Mouse (Mus musculus) heart, adult 2 months (tissue): Measurements from ENCODE around the gene Cd44. TPM values are rescaled to one million over a fixed set of nuclear protein-coding genes. Genes with fewer than 3 reads are reported as not detected.

Experiments
- DNase-seq, 2 experiments: peaks; one replicate each; pipeline ENCODE4 v3.0.0; 2021
- H3K27ac ChIP-seq: fragments of 200-600 bp; 2 replicates; pipeline ENCODE4 v1.8.1; 2022
- H3K27me3 ChIP-seq: fragments of 200-500 bp; 2 replicates; pipeline ENCODE4 v1.6.1; 2012; ENCODE audit warnings: mild to moderate bottlenecking, low read length, inconsistent platforms, mixed read lengths; ENCODE audit not compliant: control insufficient read depth, insufficient read depth
- H3K36me3 ChIP-seq: fragments of 200-500 bp; 2 replicates; pipeline ENCODE4 v1.6.1; 2012; ENCODE audit warnings: low read length, inconsistent platforms; ENCODE audit not compliant: control insufficient read depth, insufficient read depth
- H3K4me1 ChIP-seq: fragments of 200-500 bp; 2 replicates; pipeline ENCODE4 v1.6.1; 2011; ENCODE audit warnings: low read length; ENCODE audit not compliant: control insufficient read depth, insufficient read depth
- H3K4me3 ChIP-seq: fragments of 200-600 bp; 2 replicates; pipeline ENCODE4 v1.8.1; 2022
- H3K79me2 ChIP-seq: fragments of 200-500 bp; replicated peaks from 2 replicates; pipeline ENCODE4 v1.6.1; 2012; ENCODE audit warnings: mild to moderate bottlenecking, inconsistent platforms, low read length, moderate library complexity, mixed read lengths; ENCODE audit not compliant: control insufficient read depth, insufficient read depth
- H3K9ac ChIP-seq: fragments of 200-500 bp; 2 replicates; pipeline ENCODE4 v1.6.1; 2012; ENCODE audit warnings: low read depth, mild to moderate bottlenecking, control low read depth, inconsistent platforms, low read length, mixed read lengths
- CTCF ChIP-seq: fragments of 200-600 bp; IDR thresholded peaks from 2 replicates; pipeline ENCODE4 v1.8.1; 2022; ENCODE audit warnings: antibody characterized with exemption, mild to moderate bottlenecking, moderate library complexity
- EP300 ChIP-seq: fragments of 200-500 bp; IDR thresholded peaks from 2 replicates; pipeline ENCODE4 v1.6.1; 2011; ENCODE audit warnings: low read depth, low read length, control low read depth; ENCODE audit not compliant: insufficient read depth
- POLR2A ChIP-seq: fragments of 200-500 bp; IDR thresholded peaks from 2 replicates; pipeline ENCODE4 v1.6.1; 2011; ENCODE audit warnings: mild to moderate bottlenecking, low read depth, low read length, control low read depth; ENCODE audit not compliant: insufficient read depth
- WGBS: fragments of 180-500 bp; shearing (Covaris S2); methylation state at CpG from one replicate; pipeline ENCODE4 v1.1.7; 2018; 5-methylcytosine and 5-hydroxymethylcytosine counted together
- intact Hi-C: fragments of 180-260 bp; cut with DNase I; formaldehyde crosslinking; loops from one replicate; pipeline ENCODE4 v1.15.1; 2025
- polyA plus RNA-seq: library from polyadenylated mRNA; depleted of rRNA; stranded (reverse); fragments of >200 nt; gene quantifications from 2 replicates; pipeline ENCODE4 v1.2.3, GENCODE M21; 2012
- total RNA-seq, 2 experiments: library from RNA; stranded (reverse); gene quantifications; 2 replicates each; pipeline ENCODE4 v1.2.3; 2021

Cd44 gene
- total and polyA plus RNA-seq, 3 experiments = 8.4 to 10.8 (median 9.1) TPM

- Histone ChIP-seq H3K4me3 (no peak overlapping the region), H3K27ac (no peak overlapping the region), H3K36me3 (no peaks in the 10 kb centered on the region), H3K4me1 (no peaks in the 10 kb centered on the region), H3K79me2 (no peaks in the 10 kb centered on the region), H3K27me3 (no peaks in the 10 kb centered on the region), H3K9ac (no peak overlapping the region)
- 87% methylated on average over 6 of the region's 6 CpGs for WGBS
- TF ChIP-seq POLR2A (no peak), CTCF (no peak), EP300 (no peak)
- intact Hi-C loops = no loop called here
- no peak for DNase-seq
Measured at GRCm38 (mm10) chr2:102792804-102793203, 108.7 kb downstream of the Cd44 start.

- no peak for DNase-seq
- Histone ChIP-seq H3K36me3 (no peaks in the 10 kb centered on the region), H3K4me3 (no peak overlapping the region), H3K27ac (no peak overlapping the region), H3K4me1 (no peaks in the 10 kb centered on the region), H3K27me3 (no peaks in the 10 kb centered on the region), H3K79me2 (no peaks in the 10 kb centered on the region), H3K9ac (no peak overlapping the region)
- WGBS = 72% methylated on average over 2 of the region's 2 CpGs
- no peak for TF ChIP-seq CTCF
- TF ChIP-seq POLR2A = no peak
- TF ChIP-seq EP300 = no peak
- intact Hi-C loops = no loop called here
Measured at GRCm38 (mm10) chr2:102791641-102792040, 109.8 kb downstream of the Cd44 start.

GRCm38 (mm10) chr2:102785696-102786095 is 115.8 kb downstream of the Cd44 start:
- H3K36me3 ChIP-seq = no peaks in the 10 kb centered on the region
- no peaks in the 10 kb centered on the region for H3K4me1 ChIP-seq
- no peak overlapping the region for H3K4me3 ChIP-seq
- TF ChIP-seq POLR2A = no peak
- no peak for TF ChIP-seq CTCF
- no peak for TF ChIP-seq EP300
- intact Hi-C loops = no loop called here
- no peaks in the 10 kb centered on the region for H3K79me2 ChIP-seq
- WGBS = 51% methylated on average over 4 of the region's 4 CpGs
- H3K9ac ChIP-seq = no peak overlapping the region
- DNase-seq = no peak
- no peak overlapping the region for H3K27ac ChIP-seq
- no peaks in the 10 kb centered on the region for H3K27me3 ChIP-seq

- 79% methylated on average over 7 of the region's 7 CpGs for WGBS
- Histone ChIP-seq H3K79me2 (no peaks in the 10 kb centered on the region), H3K36me3 (no peaks in the 10 kb centered on the region), H3K4me1 (no peaks in the 10 kb centered on the region), H3K27me3 (no peaks in the 10 kb centered on the region), H3K9ac (no peak overlapping the region), H3K27ac (no peak overlapping the region), H3K4me3 (no peak overlapping the region)
- DNase-seq = no peak
- TF ChIP-seq POLR2A = no peak
- TF ChIP-seq CTCF = no peak
- TF ChIP-seq EP300 = no peak
- intact Hi-C loops = no loop called here
Measured at GRCm38 (mm10) chr2:102782751-102783150, 118.7 kb downstream of the Cd44 start.

GRCm38 (mm10) chr2:102778208-102778607 is 123.3 kb downstream of the Cd44 start:
- TF ChIP-seq CTCF (no peak), POLR2A (no peak), EP300 (no peak)
- no peak for DNase-seq
- Histone ChIP-seq H3K4me3 (no peak overlapping the region), H3K27ac (no peak overlapping the region), H3K4me1 (no peaks in the 10 kb centered on the region), H3K9ac (no peak overlapping the region), H3K36me3 (no peaks in the 10 kb centered on the region), H3K27me3 (no peaks in the 10 kb centered on the region), H3K79me2 (no peaks in the 10 kb centered on the region)
- WGBS = 90% methylated on average over 3 of the region's 3 CpGs
- intact Hi-C loops = no loop called here

GRCm38 (mm10) chr2:102775561-102775960 is 125.9 kb downstream of the Cd44 start:
- TF ChIP-seq EP300 = no peak
- TF ChIP-seq CTCF = no peak
- no peak for TF ChIP-seq POLR2A

GRCm38 (mm10) chr2:102774700-102775099 is 126.8 kb downstream of the Cd44 start:
- no peak overlapping the region for H3K9ac ChIP-seq
- no peak overlapping the region for H3K4me3 ChIP-seq
- H3K36me3 ChIP-seq = no peaks in the 10 kb centered on the region
- WGBS = 56% methylated on average over 4 of the region's 4 CpGs
- no peaks in the 10 kb centered on the region for H3K4me1 ChIP-seq
- H3K79me2 ChIP-seq = no peaks in the 10 kb centered on the region
- DNase-seq = no peak
- intact Hi-C loops = no loop called here
- H3K27me3 ChIP-seq = no peaks in the 10 kb centered on the region
- no peak overlapping the region for H3K27ac ChIP-seq
- TF ChIP-seq POLR2A (no peak), EP300 (no peak), CTCF (no peak)

More at GRCm38 (mm10) chr2:102775561-102775960, 125.9 kb downstream of the Cd44 start:
- no peak overlapping the region for H3K9ac ChIP-seq
- no peak overlapping the region for H3K27ac ChIP-seq
- no peaks in the 10 kb centered on the region for H3K4me1 ChIP-seq
- H3K27me3 ChIP-seq = no peaks in the 10 kb centered on the region
- no peak overlapping the region for H3K4me3 ChIP-seq
- intact Hi-C loops = no loop called here
- no peaks in the 10 kb centered on the region for H3K79me2 ChIP-seq
- no peak for DNase-seq
- no peaks in the 10 kb centered on the region for H3K36me3 ChIP-seq
- WGBS = 74% methylated on average over 1 of the region's 1 CpGs
